Mouse (Mus musculus) midbrain, embryonic 11.5 days (tissue): ENCODE results near the gene 4921517D22Rik. TPM values are rescaled to one million over a fixed set of nuclear protein-coding genes. Genes with fewer than 3 reads are reported as not detected.
A peak's percentile ranks its signal among the peaks of the same experiment; 100 is the strongest.

ENCODE experiments used
- ATAC-seq: fragments of 200-750 bp; cut with Nextera tagmentation; 2 replicates; pipeline ENCODE4 v1.8.0; 2017; ENCODE audit warnings: moderate TSS enrichment, moderate library complexity; ENCODE audit not compliant: low FRiP score
- DNase-seq: peaks from one replicate; pipeline ENCODE4 v3.0.0; 2015; ENCODE audit warnings: low spot score; ENCODE audit errors: missing footprints
- H3K27ac ChIP-seq: fragments of 300-500 bp; sonication (generic); 2 replicates; pipeline ENCODE4 v1.5.1; 2014; ENCODE audit warnings: low read depth, low read length
- H3K27me3 ChIP-seq: fragments of 300-500 bp; sonication (generic); 2 replicates; pipeline ENCODE4 v1.6.1; 2014; ENCODE audit warnings: mild to moderate bottlenecking, low read length, moderate library complexity, mixed read lengths; ENCODE audit not compliant: control insufficient read depth, insufficient read depth
- H3K36me3 ChIP-seq: fragments of 300-500 bp; sonication (generic); 2 replicates; pipeline ENCODE4 v1.6.1; 2014; ENCODE audit warnings: mild to moderate bottlenecking, low read length, moderate library complexity, mixed read lengths; ENCODE audit not compliant: control insufficient read depth, insufficient read depth
- H3K4me1 ChIP-seq: fragments of 300-500 bp; sonication (generic); 2 replicates; pipeline ENCODE4 v1.6.1; 2014; ENCODE audit warnings: low read length; ENCODE audit not compliant: control insufficient read depth, insufficient read depth
- H3K4me2 ChIP-seq: fragments of 300-500 bp; sonication (generic); 2 replicates; pipeline ENCODE4 v1.6.1; 2014; ENCODE audit warnings: mild to moderate bottlenecking, moderate library complexity
- H3K4me3 ChIP-seq: fragments of 300-500 bp; sonication (generic); 2 replicates; pipeline ENCODE4 v1.5.1; 2014; ENCODE audit warnings: low read depth, low read length
- H3K9ac ChIP-seq: fragments of 300-500 bp; sonication (generic); 2 replicates; pipeline ENCODE4 v1.6.1; 2014; ENCODE audit warnings: low read length
- H3K9me3 ChIP-seq: fragments of 300-500 bp; sonication (generic); 2 replicates; pipeline ENCODE4 v1.6.1; 2016; ENCODE audit warnings: low read length; ENCODE audit not compliant: control insufficient read depth
- WGBS: fragments of 180-500 bp; shearing (Covaris S2); extraction: QIAGEN DNeasy Blood & Tissue Kit; methylation state at CpG from one replicate; pipeline ENCODE4 v1.1.7; 2014; 5-methylcytosine and 5-hydroxymethylcytosine counted together
- polyA plus RNA-seq: library from polyadenylated mRNA; unstranded; fragments of >200 nt; fragmentation: Nextera tagmentation; extraction: Ambion mirVana; gene quantifications from 2 replicates; pipeline ENCODE4 v1.2.1, GENCODE M21; 2014

Gene 4921517D22Rik
- polyA plus RNA-seq, 1 experiment from 2014 or later, result not detected

GRCm38 (mm10) chr13:59685236-59685635 is 8.7 kb downstream of the 4921517D22Rik start:
- no peaks in the 10 kb centered on the region for H3K36me3 ChIP-seq
- H3K9me3 ChIP-seq, result no peaks in the 10 kb centered on the region
- DNase-seq (peak; percentile 54), ATAC-seq (no peak)
- no peaks in the 10 kb centered on the region; the same call in 1 of the 2 replicates for H3K27me3 ChIP-seq
- H3K9ac ChIP-seq, result no peak overlapping the region
- H3K27ac ChIP-seq, result no peak overlapping the region
- H3K4me3 ChIP-seq, result no peak overlapping the region
- whole genome bisulfite sequencing, result 78% methylated on average over 3 of the region's 3 CpGs
- H3K4me2 ChIP-seq, result no peak overlapping the region
- H3K4me1 ChIP-seq, result no peaks in the 10 kb centered on the region

DNA sequence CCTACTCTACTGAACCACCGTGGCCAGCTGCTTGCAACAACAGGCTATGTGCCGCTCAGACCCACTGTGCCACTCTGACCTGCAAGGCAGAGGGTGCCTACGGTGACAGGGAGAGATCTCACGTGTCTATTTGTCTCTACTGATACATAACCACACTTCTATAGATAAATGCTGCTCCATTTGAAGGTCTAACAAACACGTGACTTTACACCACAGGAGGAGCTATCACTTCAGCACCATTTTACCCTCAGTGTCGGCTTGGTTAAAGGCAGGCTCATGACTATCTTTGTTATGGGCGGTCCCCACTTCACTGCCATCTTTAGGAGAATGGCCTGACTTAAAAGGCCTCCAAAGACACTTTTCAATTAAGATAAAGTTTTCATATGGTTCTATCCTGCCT is 11.3 kb downstream of the 4921517D22Rik start:
- ATAC-seq (no peak), DNase-seq (peak; percentile 62)
- H3K9me3 ChIP-seq, result no peaks in the 10 kb centered on the region
- H3K36me3 ChIP-seq, result no peaks in the 10 kb centered on the region
- H3K4me1 ChIP-seq, result no peaks in the 10 kb centered on the region
- H3K27me3 ChIP-seq, result no peaks in the 10 kb centered on the region
- H3K4me2 ChIP-seq, result no peak overlapping the region
- H3K4me3 ChIP-seq, result no peak overlapping the region
- no peak overlapping the region for H3K9ac ChIP-seq
- no peak overlapping the region for H3K27ac ChIP-seq
- 46% methylated on average over 7 of the region's 7 CpGs for WGBS

DNA sequence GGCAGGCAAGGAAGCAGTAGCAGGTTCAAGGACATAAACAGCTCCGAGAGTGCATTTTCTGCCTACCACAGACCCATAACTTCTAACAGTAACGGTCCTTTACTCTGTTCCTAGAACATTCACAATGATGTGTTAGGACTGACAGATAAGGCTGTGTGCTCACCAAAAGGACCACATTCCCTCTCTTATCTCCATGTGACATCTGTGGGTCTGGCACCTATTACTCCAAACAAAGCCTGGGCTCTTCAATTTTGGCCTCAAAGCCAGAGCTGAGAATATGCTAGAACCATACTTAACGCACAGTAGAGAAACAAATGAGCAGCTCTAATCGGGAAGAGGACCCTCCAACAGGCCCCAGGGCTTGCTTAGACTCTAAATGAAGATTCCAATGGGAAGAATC is 14.0 kb downstream of the 4921517D22Rik start:
- 83% methylated on average over 4 of the region's 4 CpGs for WGBS
- H3K27ac ChIP-seq, result no peak overlapping the region
- no peaks in the 10 kb centered on the region for H3K27me3 ChIP-seq

GRCm38 (mm10) chr13:59679306-59679705 is 14.6 kb downstream of the 4921517D22Rik start:
- Histone ChIP-seq H3K27me3 (no peaks in the 10 kb centered on the region), H3K4me3 (no peak overlapping the region), H3K27ac (no peak overlapping the region), H3K36me3 (no peaks in the 10 kb centered on the region), H3K9ac (no peak overlapping the region), H3K4me2 (no peak overlapping the region), H3K4me1 (no peaks in the 10 kb centered on the region), H3K9me3 (no peaks in the 10 kb centered on the region)
- ATAC-seq (no peak), DNase-seq (no peak)
- WGBS, result 59% methylated on average over 4 of the region's 4 CpGs

More for the DNA sequence above, 14.0 kb downstream of the 4921517D22Rik start:
- no peak overlapping the region for H3K9ac ChIP-seq
- DNase-seq (peak; percentile 68), ATAC-seq (no peak)
- no peak overlapping the region for H3K4me3 ChIP-seq
- no peaks in the 10 kb centered on the region for H3K4me1 ChIP-seq
- H3K9me3 ChIP-seq, result no peaks in the 10 kb centered on the region
- H3K36me3 ChIP-seq, result no peaks in the 10 kb centered on the region
- no peak overlapping the region for H3K4me2 ChIP-seq

- H3K4me3 ChIP-seq, result no peak overlapping the region
- WGBS, result 84% methylated on average over 12 of the region's 12 CpGs
- H3K27me3 ChIP-seq, result no peaks in the 10 kb centered on the region
These were observed 17.3 kb downstream of the 4921517D22Rik start for GRCm38 (mm10) chr13:59676316-59677229.

DNA sequence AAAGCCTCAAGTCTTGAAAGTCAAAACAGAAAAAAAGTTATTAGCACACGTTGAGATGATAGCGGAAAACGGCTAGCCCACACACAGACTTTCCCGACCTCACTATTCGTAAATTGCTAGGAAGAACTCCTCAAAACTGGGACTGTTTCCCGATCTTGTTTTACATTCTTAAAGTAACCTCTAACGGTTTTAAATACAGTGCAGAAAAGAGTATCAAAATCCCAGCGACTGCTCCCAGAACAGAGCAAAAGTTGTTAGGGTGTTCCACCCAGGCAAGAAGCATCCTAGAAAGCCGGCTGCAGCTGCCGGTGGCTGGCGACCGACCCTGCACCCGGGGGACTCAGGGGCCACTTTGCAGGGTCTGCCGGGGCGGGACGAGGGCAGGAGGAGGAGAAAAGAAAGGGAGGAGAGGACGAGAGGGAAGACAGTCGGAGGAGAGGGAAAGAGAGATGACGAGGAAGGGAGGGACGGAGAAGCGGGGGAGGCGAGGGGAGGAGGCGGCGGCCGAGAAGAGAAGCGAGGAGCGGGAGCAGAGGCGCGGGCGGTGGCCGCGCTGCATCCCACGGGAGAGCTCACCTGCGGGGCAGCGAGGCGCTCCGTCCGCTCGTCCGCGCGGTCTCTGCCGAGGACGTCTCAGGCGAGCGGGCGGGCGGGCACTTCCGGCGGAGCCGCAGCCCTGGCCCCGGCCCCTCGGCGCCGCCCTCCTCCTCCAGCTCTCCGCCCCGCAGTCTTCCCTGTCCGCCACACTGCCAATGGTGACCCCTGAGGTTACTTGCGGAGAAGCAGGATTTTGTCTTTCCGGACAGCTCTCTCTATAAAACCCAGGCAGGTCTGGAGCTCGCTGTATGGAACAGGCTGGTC is 18.5 kb downstream of the 4921517D22Rik start, which contains the start of gene Golm1:
Gene Golm1 (minus strand): TSS at position 661 of the 861 bp plus-strand sequence.
- Histone ChIP-seq H3K4me2 (peak within 1 kb of the TSS; percentile 73), H3K4me3 (peak within 1 kb of the TSS; percentile 77), H3K27ac (peak within 1 kb of the TSS; percentile 84), H3K9ac (peak within 1 kb of the TSS; percentile 96), H3K36me3 (no peaks in the 10 kb centered on the region), H3K4me1 (peaks cover 15% of the 10 kb centered on the region), H3K27me3 (no peaks in the 10 kb centered on the region), H3K9me3 (no peaks in the 10 kb centered on the region)
- ATAC-seq, result peak; percentile 93
- peak; percentile 97 for DNase-seq
- WGBS, result under 1% methylated on average over 52 of the region's 61 CpGs

More at GRCm38 (mm10) chr13:59676316-59677229, 17.3 kb downstream of the 4921517D22Rik start:
- Histone ChIP-seq H3K9ac (no peak overlapping the region), H3K4me2 (no peak overlapping the region), H3K36me3 (no peaks in the 10 kb centered on the region), H3K27ac (no peak overlapping the region), H3K9me3 (no peaks in the 10 kb centered on the region), H3K4me1 (peaks cover 15% of the 10 kb centered on the region)
- ATAC-seq (no peak), DNase-seq (peak; percentile 85)

DNA sequence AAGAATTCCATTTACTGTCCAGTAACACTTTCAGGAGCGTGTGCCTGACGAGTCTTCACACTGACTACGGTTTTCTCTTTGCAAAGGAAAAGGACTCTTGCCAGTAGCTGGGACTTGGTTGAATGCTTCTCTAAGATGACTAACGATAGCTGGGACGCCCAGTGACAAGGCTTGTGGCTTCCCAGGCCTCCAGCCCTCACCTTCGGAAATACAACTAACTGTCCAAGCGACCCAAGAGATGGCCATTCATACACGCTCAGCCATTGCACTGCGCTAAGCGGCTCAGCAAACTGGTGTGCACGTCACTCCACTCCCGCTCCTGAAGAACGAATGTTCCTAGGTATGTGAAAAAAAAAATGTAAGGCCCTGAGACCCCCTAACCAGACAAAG is 19.2 kb downstream of the 4921517D22Rik start:
- Histone ChIP-seq H3K4me1 (peaks cover 15% of the 10 kb centered on the region), H3K27me3 (no peaks in the 10 kb centered on the region), H3K9ac (peak overlapping the region; percentile 96), H3K27ac (peak overlapping the region; percentile 84), H3K4me2 (peak overlapping the region; percentile 73), H3K4me3 (peak overlapping the region; percentile 77), H3K36me3 (no peaks in the 10 kb centered on the region), H3K9me3 (no peaks in the 10 kb centered on the region)
- under 1% methylated on average over 13 of the region's 13 CpGs for WGBS
- ATAC-seq (peak; percentile 27; the same call in 1 of the 2 replicates), DNase-seq (no peak)

DNA sequence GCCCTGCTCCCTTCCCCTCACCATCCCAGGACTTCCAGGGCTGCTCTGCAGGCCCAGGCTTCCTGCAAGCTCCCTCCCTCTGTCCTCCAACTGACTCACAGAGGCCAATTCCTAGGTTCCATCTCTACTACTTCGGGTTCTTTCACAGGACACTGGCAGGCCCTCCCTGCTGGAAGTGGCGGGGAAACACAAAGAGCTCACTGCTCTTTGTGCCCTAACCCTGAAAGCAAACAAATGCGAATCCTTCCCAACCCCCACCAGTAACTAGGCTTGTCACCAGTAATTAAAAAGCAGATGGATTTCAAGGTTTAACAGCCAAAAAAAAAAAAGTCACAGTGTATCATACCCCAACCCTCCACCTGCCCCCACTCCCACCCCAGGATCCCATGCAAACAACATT is 19.7 kb downstream of the 4921517D22Rik start:
- DNase-seq (peak; percentile 95), ATAC-seq (peak; percentile 41)
- Histone ChIP-seq H3K9ac (peak overlapping the region; percentile 96), H3K36me3 (no peaks in the 10 kb centered on the region), H3K4me1 (peaks cover 15% of the 10 kb centered on the region), H3K27me3 (no peaks in the 10 kb centered on the region), H3K4me2 (peak overlapping the region; percentile 73), H3K27ac (peak overlapping the region; percentile 84), H3K4me3 (peak overlapping the region; percentile 77), H3K9me3 (no peaks in the 10 kb centered on the region)
- 4% methylated on average over 3 of the region's 3 CpGs for WGBS
